Mouse (Mus musculus) left cerebral cortex, adult 18-20 months (tissue): Measurements from ENCODE around the gene Plcb1. TPM values are rescaled to one million over a fixed set of nuclear protein-coding genes. Genes with fewer than 3 reads are reported as not detected.
"Not testable (repeated sequence)": the region's sequence is repeated elsewhere in the genome, so short reads cannot be mapped to it uniquely, and the experiment has no call there.

Experiments used
- DNase-seq, 2 experiments: peaks; one replicate each; pipeline ENCODE4 v3.0.0; 2021 to 2022; ENCODE audit warnings: low spot score in 2 of 2, mixed read lengths in 1 of 2
- total RNA-seq, 2 experiments: library from RNA; stranded (reverse); gene quantifications; 2 replicates each; pipeline ENCODE4 v1.2.3; 2021

The Plcb1 gene
- total RNA-seq, 2 experiments from 2014 or later, result 166 to 177 TPM

GRCm38 (mm10) chr2:134956436-134956835 is 170.6 kb downstream of the Plcb1 start:
- no peak for DNase-seq

GRCm38 (mm10) chr2:134966131-134966530 is 180.3 kb downstream of the Plcb1 start:
- DNase-seq, result no peak

DNA sequence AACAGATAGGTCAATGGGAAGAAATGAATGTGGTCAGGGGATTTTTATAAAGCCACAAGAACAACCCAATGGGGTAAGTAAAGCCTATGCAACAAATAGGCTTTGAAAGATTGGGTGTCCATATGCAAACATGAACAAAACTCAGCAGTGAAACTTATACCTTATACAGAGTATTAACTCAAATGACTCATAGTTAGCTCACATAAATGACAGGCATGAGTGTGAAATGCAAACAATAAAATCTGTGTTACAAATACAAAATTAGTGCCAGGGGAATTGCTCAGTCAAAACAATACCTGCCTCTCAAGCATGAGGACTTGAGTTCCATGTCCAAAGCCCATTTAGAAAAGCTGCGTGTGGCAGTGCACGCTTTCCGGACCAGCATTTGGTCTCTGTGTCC is 182.5 kb downstream of the Plcb1 start:
- DNase-seq, result no peak

- no peak for DNase-seq
Measured at GRCm38 (mm10) chr2:134972376-134972775, 186.5 kb downstream of the Plcb1 start.

GRCm38 (mm10) chr2:134974711-134975110 is 188.8 kb downstream of the Plcb1 start:
- DNase-seq, result no peak

DNA sequence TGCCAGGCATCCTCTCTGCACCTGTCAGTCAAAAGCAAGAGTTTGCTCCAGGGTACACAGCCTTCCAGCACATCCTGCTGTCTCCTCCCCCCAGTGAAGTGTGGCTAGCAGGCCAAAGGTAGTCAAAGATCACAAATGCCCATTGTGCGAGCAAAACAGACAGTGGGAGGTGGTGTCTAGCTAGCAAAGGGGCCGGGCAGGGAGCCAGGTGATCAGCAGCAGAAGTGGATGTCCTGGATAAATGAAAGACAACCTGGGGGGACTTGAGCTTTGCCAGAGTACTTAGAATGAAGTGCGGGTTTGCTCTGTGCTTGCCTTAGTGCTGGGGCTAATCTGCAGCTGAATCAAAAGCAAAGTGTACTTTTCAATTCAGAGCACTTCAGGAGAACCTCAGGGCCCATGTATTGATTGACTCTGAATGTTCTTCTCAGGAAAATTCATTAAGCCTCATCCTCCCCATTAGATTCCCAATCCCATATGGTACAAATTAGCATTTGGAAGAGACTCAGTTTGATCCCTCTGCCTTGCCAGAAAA is 191.0 kb downstream of the Plcb1 start:
- DNase-seq, result no peak

GRCm38 (mm10) chr2:134977641-134978040 is 191.8 kb downstream of the Plcb1 start:
- no peak for DNase-seq

DNA sequence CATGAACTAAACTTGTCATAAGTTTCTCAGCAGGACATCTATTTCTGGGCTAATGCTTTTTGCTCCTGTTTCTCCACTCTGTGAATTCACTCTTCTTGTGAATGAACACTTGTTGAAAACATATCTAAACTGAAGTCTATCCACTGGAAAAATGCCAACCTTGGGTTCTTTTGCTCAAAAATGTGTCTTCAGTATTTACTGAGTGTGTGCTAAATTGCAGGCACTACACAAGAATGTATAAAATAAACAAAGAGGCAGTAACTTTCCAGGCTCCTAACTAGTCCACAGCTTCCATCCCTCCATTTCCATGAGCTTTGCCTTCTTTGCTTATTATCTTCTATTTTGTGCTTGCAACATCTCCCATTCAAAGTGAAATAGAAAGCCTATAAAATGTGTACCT is 195.5 kb downstream of the Plcb1 start:
- DNase-seq, result no peak

GRCm38 (mm10) chr2:134984884-134985283 is 199.0 kb downstream of the Plcb1 start:
- no peak for DNase-seq

GRCm38 (mm10) chr2:134987978-134988377 is 202.1 kb downstream of the Plcb1 start:
- no peak for DNase-seq

- no peak for DNase-seq
Measured at GRCm38 (mm10) chr2:134989650-134990292, 203.9 kb downstream of the Plcb1 start.

DNA sequence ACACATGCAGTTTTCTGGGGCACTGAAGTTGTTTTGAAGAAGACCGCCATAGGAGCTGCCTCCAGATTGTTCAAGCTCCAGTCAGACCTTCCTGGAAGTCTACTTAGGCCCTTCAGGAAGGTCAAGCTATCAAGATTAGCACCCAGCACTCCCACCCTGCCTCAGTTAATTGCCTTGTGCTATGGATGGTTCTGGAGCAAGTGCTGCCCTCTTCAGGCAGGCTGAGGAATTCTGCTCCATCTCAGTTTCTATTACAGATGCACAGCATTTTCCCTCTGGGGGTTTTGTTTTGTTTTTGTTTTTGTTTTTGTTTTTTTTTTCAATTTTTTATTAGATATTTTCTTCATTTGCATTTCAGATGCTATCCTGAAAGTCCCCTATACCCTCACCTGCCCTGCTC is 221.3 kb downstream of the Plcb1 start:
- DNase-seq, result no peak

DNA sequence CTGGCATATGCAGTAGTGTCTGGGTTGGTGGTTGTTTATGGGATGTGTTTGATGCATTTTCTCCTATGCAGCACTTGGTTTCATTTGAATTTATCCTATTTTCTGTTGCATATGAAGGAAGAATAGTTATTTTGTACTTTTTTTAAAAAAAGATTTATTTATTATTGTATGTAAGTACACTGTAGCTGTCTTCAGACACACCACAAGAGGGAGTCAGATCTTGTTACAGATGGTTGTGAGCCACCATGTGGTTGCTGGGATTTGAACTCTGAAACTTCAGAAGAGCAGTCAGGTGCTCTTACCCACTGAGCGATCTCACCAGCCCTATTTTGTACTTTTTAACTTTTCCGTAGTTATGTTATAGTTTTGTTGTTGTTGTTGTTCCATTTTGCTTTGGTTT is 222.0 kb downstream of the Plcb1 start:
- not testable (repeated sequence) for DNase-seq

DNA sequence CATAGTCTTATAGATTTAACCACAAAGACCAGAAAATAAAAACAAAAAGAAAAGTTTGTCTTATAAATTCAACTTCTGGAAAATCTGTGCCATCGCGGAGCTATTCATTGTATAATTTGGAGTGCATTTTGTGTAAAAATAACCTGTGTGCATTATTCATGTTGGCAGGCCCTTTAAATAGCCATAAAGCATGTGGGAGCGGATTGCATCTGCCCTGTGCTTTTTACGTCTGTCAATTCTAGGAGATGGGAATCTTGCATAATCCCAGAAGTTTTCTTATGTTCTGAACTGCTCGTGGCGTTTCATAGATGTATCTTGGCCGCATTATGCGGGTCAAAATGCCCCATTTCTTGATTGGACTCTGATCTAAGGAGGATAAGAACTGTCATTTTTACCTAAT is 224.5 kb downstream of the Plcb1 start:
- DNase-seq, result peak in 1 of 2 experiments; percentile 26

DNA sequence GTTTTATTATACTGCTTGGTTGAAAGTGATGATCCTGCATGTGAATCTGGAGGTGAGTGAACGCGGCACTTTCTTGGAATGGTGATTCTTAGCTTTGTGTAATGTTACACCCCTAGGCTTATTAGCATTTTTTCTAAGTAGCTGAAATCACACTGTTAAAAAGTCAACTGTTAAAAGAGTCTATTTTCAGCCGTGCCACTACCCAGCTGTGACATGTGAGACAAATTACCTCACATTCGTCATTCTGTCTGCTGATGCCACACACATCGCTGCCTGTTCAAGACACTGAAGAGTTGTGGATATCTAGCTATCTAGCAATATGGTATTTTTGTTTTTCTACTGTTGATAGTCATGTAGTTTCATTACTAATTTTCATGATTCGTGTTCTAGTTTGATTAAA is 229.6 kb downstream of the Plcb1 start:
- no peak for DNase-seq

DNA sequence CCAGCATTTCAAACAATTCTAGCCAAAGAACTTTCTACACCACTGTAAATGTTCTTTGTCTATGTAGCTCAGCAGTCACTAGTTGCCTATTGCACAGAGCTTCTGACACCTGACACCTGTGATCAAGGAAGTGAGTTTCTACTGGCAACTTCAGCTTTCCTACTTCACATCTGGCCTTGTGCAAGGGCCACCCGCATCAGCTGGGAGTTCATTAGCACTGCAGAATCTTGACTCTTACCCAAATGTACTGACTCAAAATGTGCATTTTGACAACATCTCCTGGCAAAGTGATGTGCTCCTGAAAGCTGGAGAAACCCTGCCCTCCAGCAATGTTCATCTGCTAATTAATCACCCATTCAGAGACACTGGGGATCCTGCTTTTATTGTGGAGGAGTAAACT is 232.4 kb downstream of the Plcb1 start:
- DNase-seq, result no peak

GRCm38 (mm10) chr2:135018708-135019107 is 232.8 kb downstream of the Plcb1 start:
- DNase-seq, result no peak

DNA sequence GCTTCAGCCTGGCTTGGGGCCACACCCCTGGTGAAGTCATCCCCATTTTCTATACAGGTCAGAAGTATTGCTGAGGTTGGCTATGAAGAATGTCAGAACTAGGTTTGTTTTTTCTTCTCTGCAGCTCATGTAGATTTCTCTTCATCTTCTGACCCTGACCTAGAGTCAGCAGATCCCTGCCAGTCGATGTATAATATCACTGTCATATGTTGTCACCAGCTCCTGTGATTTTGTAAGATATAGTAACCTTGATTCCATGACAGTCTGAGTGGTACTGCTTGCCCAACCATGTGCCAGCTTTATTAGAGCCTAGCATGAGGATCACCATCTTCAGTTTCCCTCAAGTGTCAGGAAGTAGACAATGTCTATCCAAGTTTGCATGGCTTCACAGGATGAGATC is 233.7 kb downstream of the Plcb1 start:
- DNase-seq, result no peak

GRCm38 (mm10) chr2:135029288-135029687 is 243.4 kb downstream of the Plcb1 start:
- no peak for DNase-seq

DNA sequence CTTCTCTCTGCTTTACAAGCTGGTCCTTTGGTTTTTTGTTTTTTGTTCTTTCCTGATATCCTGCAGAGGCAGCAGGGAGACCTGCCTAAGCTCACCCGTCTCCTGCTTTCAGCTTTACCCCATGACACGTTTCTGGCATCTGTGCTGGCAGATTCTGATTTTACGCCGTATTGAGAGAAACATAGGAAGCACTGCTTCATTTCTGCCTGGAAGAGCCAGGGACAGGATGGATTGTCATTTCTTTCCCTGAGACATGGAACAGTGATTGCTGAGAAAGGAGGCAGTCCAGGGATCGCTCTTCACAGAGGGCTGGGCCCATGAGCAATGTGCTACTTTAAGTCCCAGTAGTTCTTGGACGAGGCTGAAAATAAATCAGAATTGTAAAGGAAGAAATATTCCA is 243.8 kb downstream of the Plcb1 start:
- DNase-seq, result peak; percentile 13 to 34

DNA sequence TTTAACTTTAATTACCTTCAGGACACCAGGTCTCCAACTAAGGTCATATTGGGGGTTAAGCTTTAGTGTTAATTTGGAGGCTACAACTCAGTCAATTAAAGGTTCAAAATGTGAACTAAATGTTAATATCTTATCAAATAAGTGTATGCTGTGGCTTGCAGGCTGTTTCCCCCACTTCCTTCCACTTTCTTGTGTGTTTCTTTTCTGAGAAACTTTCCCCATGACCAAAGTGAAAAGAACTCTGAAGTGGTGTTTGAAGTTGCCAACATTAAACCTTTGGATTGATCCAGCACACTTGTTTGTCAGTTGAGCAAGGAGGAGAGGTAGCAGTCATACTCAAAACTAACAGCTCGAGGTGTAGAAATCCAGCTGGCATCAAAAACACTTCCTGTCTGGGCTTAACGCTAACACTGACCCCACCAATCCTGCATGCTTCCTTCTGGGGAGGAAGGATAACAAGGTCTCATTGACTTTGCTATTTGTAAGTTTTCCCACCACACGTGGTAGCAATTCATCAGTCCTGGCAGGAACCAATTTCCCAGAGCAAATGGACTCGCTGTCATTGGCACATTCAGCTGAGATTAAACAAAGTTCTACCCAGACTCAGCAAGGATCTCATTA is 249.9 kb downstream of the Plcb1 start:
- no peak for DNase-seq

- no peak for DNase-seq
Measured at GRCm38 (mm10) chr2:135048791-135049190, 262.9 kb downstream of the Plcb1 start.

DNA sequence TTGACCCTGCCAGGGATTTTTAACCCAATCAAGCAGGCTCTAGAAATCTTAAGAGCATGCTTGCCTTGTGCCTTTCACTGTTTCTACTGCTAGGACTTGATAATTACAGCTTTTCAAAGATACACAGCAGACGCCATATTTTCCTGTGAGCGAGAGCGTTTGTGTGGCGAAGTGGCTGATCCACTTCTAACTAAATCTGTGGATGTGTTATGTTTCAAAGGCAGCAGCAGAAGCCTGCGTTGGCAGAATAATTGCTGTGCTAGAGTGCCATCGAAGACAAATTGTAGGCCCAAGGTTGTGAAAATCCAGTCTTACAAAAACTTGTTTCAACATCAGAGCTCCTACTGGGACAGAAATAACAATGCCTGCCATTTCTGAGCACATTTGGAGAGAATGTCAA is 263.4 kb downstream of the Plcb1 start:
- peak in 1 of 2 experiments; percentile 25 for DNase-seq
